Mouse (Mus musculus): ENCODE measurements around the gene Rnf185. TPM values are rescaled to one million over a fixed set of nuclear protein-coding genes. Genes with fewer than 3 reads are reported as not detected.

Gene Rnf185
- polyA plus RNA-seq, 1 experiment from 2014 or later: 34.1 TPM

DNA sequence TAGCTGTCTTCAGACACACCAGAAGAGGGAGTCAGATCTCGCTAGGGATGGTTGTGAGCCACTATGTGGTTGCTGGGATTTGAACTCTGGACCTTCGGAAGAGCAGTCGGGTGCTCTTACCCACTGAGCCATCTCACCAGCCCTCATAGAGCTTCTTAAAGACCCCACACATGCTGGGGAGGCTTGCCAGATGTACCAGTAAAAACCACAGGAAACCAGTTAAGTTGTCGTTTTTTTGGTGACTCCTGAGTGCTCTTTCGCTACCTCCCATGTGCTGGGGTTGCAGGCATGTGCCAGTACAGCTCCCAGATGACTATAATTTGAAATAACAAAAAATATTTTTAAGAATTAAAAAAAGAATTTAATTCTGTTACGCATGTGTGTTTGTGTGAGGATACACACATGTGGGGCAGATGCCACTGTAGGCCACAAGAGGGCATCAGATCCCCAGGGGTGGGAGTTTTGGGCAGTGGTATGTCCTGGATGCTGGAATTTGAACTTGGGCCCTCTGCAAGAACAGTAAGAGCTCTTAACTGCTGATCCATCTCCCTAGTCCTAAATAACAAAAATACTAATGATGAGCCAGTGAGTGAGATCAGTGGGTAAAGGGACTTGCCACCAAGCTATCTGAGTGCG, 22.4 kb upstream of the Rnf185 start:
- Histone ChIP-seq H3K9me3 (no peaks in the 10 kb centered on the region), H3K27ac (no peak overlapping the region), H3K4me2 (no peak overlapping the region), H3K4me3 (no peak overlapping the region), H3K9ac (no peak overlapping the region), H3K4me1 (no peaks in the 10 kb centered on the region), H3K36me3 (no peaks in the 10 kb centered on the region), H3K27me3 (no peaks in the 10 kb centered on the region)
- no peak for ATAC-seq (ENCODE audit: insufficient number of reproducible peaks, insufficient read depth, low FRiP score, low TSS enrichment, low read depth)
- 83% methylated on average over 7 of the region's 7 CpGs for WGBS

DNA sequence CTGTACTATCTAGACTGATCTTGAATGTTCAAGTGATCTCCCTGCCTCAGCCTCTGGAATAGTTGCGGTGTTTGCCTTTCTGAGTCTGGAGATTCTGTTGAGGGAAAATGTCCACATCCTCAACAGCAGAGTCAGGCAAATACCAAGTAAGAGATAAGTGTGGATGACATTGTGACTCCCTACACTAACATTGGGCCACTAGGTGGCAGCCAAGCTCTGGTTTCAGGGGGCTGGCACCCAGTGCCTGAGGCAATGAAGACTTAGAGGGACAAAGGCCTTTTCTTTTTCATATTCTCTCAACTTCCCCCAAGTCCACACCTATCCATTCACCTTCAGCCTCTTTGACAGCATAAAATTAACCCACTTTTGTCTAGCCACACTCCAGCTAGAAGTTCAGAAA, 20.3 kb upstream of the Rnf185 start:
- no peak for ATAC-seq (ENCODE audit: insufficient number of reproducible peaks, insufficient read depth, low FRiP score, low TSS enrichment, low read depth)
- H3K9ac ChIP-seq: no peak overlapping the region
- WGBS: 36% methylated on average over 1 of the region's 1 CpGs
- no peaks in the 10 kb centered on the region for H3K27me3 ChIP-seq
- H3K4me3 ChIP-seq: no peak overlapping the region
- H3K4me2 ChIP-seq: no peak overlapping the region
- H3K27ac ChIP-seq: no peak overlapping the region
- no peaks in the 10 kb centered on the region for H3K9me3 ChIP-seq
- no peaks in the 10 kb centered on the region for H3K4me1 ChIP-seq
- no peaks in the 10 kb centered on the region for H3K36me3 ChIP-seq

DNA sequence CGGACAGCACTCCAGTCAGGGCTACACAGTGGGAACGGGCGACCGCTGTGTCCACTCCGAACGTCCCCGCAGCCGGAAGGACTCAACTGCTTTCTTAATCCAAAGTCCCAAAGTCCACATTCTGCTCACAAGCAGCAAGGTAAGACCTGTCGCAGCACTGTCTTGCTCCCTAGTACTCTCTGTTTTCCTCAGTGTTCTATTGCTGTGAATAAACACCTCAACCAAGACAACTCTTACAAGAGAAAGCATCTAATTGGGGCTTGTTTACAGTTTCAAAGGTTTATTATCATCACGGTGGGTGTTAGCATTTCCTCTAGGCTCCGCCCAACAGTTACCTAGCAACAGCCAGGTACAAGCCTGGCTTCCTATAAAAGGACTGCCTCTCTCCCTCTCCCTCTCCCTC, 19.3 kb upstream of the Rnf185 start:
- WGBS: 24% methylated on average over 11 of the region's 11 CpGs
- H3K4me1 ChIP-seq: no peaks in the 10 kb centered on the region
- H3K27ac ChIP-seq: no peak overlapping the region
- H3K27me3 ChIP-seq: no peaks in the 10 kb centered on the region
- no peaks in the 10 kb centered on the region for H3K9me3 ChIP-seq
- no peak overlapping the region for H3K4me2 ChIP-seq
- H3K4me3 ChIP-seq: no peak overlapping the region
- no peak overlapping the region for H3K9ac ChIP-seq
- no peaks in the 10 kb centered on the region for H3K36me3 ChIP-seq
- ATAC-seq (ENCODE audit: insufficient number of reproducible peaks, insufficient read depth, low FRiP score, low TSS enrichment, low read depth): no peak

DNA sequence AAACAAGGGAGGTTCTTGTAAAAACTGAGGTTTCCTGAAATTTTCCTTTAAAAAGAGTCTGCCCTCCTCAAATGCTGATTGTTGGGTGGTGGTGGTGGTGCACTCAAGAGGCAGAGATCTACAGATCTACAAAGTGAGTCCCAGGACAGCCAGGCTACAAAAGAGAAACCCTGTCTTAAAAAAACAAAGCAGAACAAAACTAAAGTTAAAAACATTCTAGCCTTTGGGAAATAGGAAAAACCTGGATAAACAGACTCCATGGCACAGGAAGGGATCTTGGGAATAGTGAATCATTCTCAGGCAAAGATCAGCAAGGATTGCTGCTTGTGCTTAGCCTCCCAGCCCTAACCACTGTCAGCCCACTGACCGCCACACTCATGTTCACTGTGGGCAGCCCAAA, 10.7 kb upstream of the Rnf185 start:
- ATAC-seq (ENCODE audit: insufficient number of reproducible peaks, insufficient read depth, low FRiP score, low TSS enrichment, low read depth): no peak
- Histone ChIP-seq H3K4me2 (no peak overlapping the region), H3K27ac (peak overlapping the region; percentile 22; the same call in 1 of the 2 replicates), H3K9me3 (no peaks in the 10 kb centered on the region), H3K4me3 (no peak overlapping the region), H3K36me3 (no peaks in the 10 kb centered on the region), H3K9ac (no peak overlapping the region), H3K4me1 (peaks cover 9% of the 10 kb centered on the region; the same call in 1 of the 2 replicates), H3K27me3 (no peaks in the 10 kb centered on the region)
- 78% methylated on average over 1 of the region's 1 CpGs for WGBS

- no peaks in the 10 kb centered on the region for H3K27me3 ChIP-seq
- H3K9ac ChIP-seq: no peak overlapping the region
- no peak overlapping the region for H3K27ac ChIP-seq
- peaks cover 9% of the 10 kb centered on the region; the same call in 1 of the 2 replicates for H3K4me1 ChIP-seq
- 68% methylated on average over 2 of the region's 2 CpGs for WGBS
- no peak overlapping the region for H3K4me3 ChIP-seq
- no peak for ATAC-seq (ENCODE audit: insufficient number of reproducible peaks, insufficient read depth, low FRiP score, low TSS enrichment, low read depth)
- no peaks in the 10 kb centered on the region for H3K9me3 ChIP-seq
- H3K4me2 ChIP-seq: no peak overlapping the region
- peaks cover 13% of the 10 kb centered on the region for H3K36me3 ChIP-seq
Measured at GRCm38 (mm10) chr11:3459105-3459468, 6.9 kb upstream of the Rnf185 start.

- 84% methylated on average over 11 of the region's 13 CpGs for WGBS
- Histone ChIP-seq H3K4me3 (no peak overlapping the region), H3K4me1 (peaks cover 9% of the 10 kb centered on the region), H3K36me3 (peaks cover 13% of the 10 kb centered on the region), H3K9me3 (no peaks in the 10 kb centered on the region), H3K4me2 (no peak overlapping the region), H3K27ac (no peak overlapping the region), H3K9ac (no peak overlapping the region), H3K27me3 (no peaks in the 10 kb centered on the region)
- no peak for ATAC-seq (ENCODE audit: insufficient number of reproducible peaks, insufficient read depth, low FRiP score, low TSS enrichment, low read depth)
Measured at GRCm38 (mm10) chr11:3458428-3459104, 6.4 kb upstream of the Rnf185 start.

DNA sequence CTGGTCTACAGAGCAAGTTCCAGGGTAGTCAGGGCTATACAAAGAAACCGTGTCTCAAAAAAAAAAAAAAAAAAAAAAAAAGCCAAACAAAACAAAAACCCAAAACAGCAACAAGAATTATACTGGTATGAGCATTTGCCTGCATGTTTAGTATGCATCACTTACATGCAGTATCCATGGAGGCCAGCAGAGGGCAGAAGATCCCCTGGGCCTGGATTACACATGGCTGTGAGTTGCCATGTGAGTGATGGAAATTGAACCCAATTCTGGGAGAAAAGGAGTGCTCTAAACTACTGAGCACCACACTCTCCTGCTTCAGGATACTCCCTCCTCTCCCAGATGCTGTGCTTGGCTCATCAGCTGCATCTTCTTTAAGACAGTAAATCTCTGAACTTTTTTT, 4.2 kb upstream of the Rnf185 start:
- H3K9ac ChIP-seq: no peak overlapping the region
- H3K4me3 ChIP-seq: no peak overlapping the region
- H3K27me3 ChIP-seq: no peaks in the 10 kb centered on the region
- no peak overlapping the region for H3K4me2 ChIP-seq
- peaks cover 10% of the 10 kb centered on the region for H3K4me1 ChIP-seq
- no peaks in the 10 kb centered on the region for H3K9me3 ChIP-seq
- no peak for ATAC-seq (ENCODE audit: insufficient number of reproducible peaks, insufficient read depth, low FRiP score, low TSS enrichment, low read depth)
- peaks cover 13% of the 10 kb centered on the region for H3K36me3 ChIP-seq
- WGBS: 25% methylated on average over 1 of the region's 1 CpGs
- H3K27ac ChIP-seq: no peak overlapping the region

DNA sequence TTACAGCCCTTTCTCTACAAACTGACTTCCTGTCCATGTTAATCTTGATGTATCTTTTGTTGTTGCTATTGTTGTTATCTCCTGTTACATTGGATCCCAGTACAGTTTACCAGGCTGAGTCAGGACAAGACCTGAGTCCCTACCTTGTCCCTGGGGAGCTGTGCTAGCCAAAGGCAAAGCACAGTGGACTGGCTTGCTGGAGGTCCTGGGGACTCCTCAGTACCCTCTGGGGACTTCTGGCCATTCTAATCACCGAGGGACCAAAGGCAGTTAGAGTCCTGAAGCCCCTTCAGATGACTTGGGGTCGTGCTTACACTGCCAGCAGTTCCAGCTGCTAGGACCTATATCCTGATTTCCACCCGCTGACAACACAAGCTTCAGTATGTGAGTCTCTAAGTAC, 2.3 kb upstream of the Rnf185 start:
- Histone ChIP-seq H3K36me3 (peaks cover 13% of the 10 kb centered on the region), H3K4me1 (peaks cover 20% of the 10 kb centered on the region), H3K27ac (no peak overlapping the region), H3K4me2 (no peak overlapping the region), H3K9ac (no peak overlapping the region), H3K4me3 (no peak overlapping the region), H3K27me3 (no peaks in the 10 kb centered on the region), H3K9me3 (no peaks in the 10 kb centered on the region)
- WGBS: 93% methylated on average over 3 of the region's 3 CpGs
- ATAC-seq (ENCODE audit: insufficient number of reproducible peaks, insufficient read depth, low FRiP score, low TSS enrichment, low read depth): no peak

- Histone ChIP-seq H3K9ac (0 out of 2 replicates have a peak overlapping the region, but pooled peaks have one; percentile 2), H3K27me3 (no peaks in the 10 kb centered on the region), H3K4me2 (peak overlapping the region; percentile 88), H3K4me3 (peak overlapping the region; percentile 93), H3K4me1 (peaks cover 20% of the 10 kb centered on the region), H3K36me3 (peaks cover 13% of the 10 kb centered on the region), H3K27ac (no peak overlapping the region), H3K9me3 (no peaks in the 10 kb centered on the region)
- ATAC-seq (ENCODE audit: insufficient number of reproducible peaks, insufficient read depth, low FRiP score, low TSS enrichment, low read depth): no peak
- WGBS: 75% methylated on average over 6 of the region's 6 CpGs
Measured at GRCm38 (mm10) chr11:3453467-3453866, 1.3 kb upstream of the Rnf185 start.

DNA sequence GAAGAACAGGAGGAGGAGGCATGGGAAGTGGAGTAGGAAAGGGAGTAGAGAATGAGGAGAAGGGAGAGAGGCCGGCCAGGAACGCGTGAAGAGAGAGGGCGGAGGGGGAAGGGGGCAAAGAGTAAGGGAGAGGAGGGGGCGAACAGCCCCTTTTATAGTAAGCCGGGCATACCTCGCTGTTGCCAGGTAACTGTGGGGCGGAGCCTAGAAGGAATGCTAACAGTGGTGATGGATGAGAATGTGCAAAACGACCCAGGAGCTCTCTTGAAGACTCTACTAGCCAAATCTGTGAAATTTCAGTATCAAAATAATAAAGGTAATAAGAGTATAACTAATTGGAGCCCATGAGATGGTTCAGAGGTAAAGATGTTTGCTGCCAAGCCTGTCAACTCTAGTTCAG, 606 bp upstream of the Rnf185 start:
- Histone ChIP-seq H3K4me3 (peak overlapping the region; percentile 93), H3K9me3 (no peaks in the 10 kb centered on the region), H3K9ac (peak overlapping the region; percentile 91), H3K4me2 (peak overlapping the region; percentile 88), H3K36me3 (peaks cover 13% of the 10 kb centered on the region), H3K4me1 (peaks cover 20% of the 10 kb centered on the region), H3K27me3 (no peaks in the 10 kb centered on the region), H3K27ac (peak overlapping the region; percentile 91)
- under 1% methylated on average over 9 of the region's 9 CpGs for WGBS
- no peak for ATAC-seq (ENCODE audit: insufficient number of reproducible peaks, insufficient read depth, low FRiP score, low TSS enrichment, low read depth)

DNA sequence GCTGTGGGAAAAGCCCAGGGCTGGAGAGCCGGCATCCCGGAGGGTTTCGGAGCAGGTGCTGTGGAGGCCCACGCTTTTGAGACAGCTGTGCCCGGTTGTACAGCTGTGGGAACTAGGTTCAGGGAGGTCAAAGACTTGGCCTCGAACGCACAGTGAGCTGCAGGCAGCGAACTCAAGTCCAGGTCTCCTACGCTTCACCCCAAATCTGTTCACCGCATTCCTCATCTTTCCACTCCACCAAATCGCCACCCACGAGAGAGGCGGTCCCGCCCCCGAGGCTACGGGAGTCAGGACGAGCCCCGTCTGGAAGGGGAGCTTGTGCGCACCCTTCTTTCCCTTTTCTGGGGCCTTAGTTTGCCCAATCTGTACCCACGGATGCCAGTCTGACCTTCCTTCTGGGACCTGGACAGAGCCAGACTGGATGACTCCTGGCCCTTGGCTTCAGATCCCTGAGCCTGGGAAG, 431 bp downstream of the Rnf185 start:
- H3K4me1 ChIP-seq: peaks cover 20% of the 10 kb centered on the region
- WGBS: under 1% methylated on average over 20 of the region's 20 CpGs
- H3K27ac ChIP-seq: peak overlapping the region; percentile 91
- no peaks in the 10 kb centered on the region for H3K27me3 ChIP-seq
- peak overlapping the region; percentile 91 for H3K9ac ChIP-seq
- peak overlapping the region; percentile 88 for H3K4me2 ChIP-seq
- H3K9me3 ChIP-seq: no peaks in the 10 kb centered on the region
- peak; percentile 53 for ATAC-seq (ENCODE audit: insufficient number of reproducible peaks, insufficient read depth, low FRiP score, low TSS enrichment, low read depth)
- H3K36me3 ChIP-seq: peaks cover 13% of the 10 kb centered on the region
- H3K4me3 ChIP-seq: peak overlapping the region; percentile 93

DNA sequence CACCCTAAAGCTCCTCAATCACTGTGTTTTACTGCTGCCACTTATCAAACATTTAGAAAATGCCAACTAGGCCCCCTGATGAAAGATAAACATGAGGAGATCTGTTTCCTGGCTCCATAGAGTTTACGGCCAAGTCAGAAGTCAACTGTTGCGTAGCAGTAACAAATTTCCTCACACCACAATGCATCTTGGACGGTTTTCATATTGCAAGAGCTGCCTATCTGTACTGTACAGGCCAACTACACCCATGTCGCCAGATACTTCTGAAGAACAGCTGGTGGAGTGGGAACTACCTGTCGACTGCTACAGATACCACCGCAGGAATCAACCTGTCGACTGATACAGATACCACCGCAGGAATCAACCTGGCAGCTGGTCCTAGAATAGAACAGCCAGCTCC, 7.3 kb downstream of the Rnf185 start:
- no peaks in the 10 kb centered on the region for H3K36me3 ChIP-seq
- no peak for ATAC-seq (ENCODE audit: insufficient number of reproducible peaks, insufficient read depth, low FRiP score, low TSS enrichment, low read depth)
- peaks cover 5% of the 10 kb centered on the region; the same call in 1 of the 2 replicates for H3K4me1 ChIP-seq
- no peak overlapping the region for H3K9ac ChIP-seq
- H3K4me3 ChIP-seq: no peak overlapping the region
- H3K27me3 ChIP-seq: no peaks in the 10 kb centered on the region
- H3K27ac ChIP-seq: no peak overlapping the region
- WGBS: 91% methylated on average over 8 of the region's 8 CpGs
- no peaks in the 10 kb centered on the region for H3K9me3 ChIP-seq
- H3K4me2 ChIP-seq: no peak overlapping the region
